Mouse (Mus musculus) forebrain, embryonic 15.5 days (tissue): ENCODE measurements around the gene Med12l. TPM values are rescaled to one million over a fixed set of nuclear protein-coding genes. Genes with fewer than 3 reads are reported as not detected.
A peak's percentile ranks its signal among the peaks of the same experiment; 100 is the strongest.

Source experiments
- ATAC-seq: fragments of 200-750 bp; cut with Nextera tagmentation; replicated peaks from 2 replicates; pipeline ENCODE4 v1.8.0; 2017; ENCODE audit warnings: mild to moderate bottlenecking, moderate TSS enrichment, moderate library complexity
- H3K27ac ChIP-seq: fragments of 300-500 bp; sonication (generic); replicated peaks from 2 replicates; pipeline ENCODE4 v1.5.1; 2015; ENCODE audit warnings: mild to moderate bottlenecking, inconsistent platforms
- H3K27me3 ChIP-seq: fragments of 300-500 bp; sonication (generic); 2 replicates; pipeline ENCODE4 v1.6.1; 2015; ENCODE audit warnings: inconsistent platforms
- H3K36me3 ChIP-seq: fragments of 300-500 bp; sonication (generic); 2 replicates; pipeline ENCODE4 v1.6.1; 2015; ENCODE audit warnings: mild to moderate bottlenecking, inconsistent platforms
- H3K4me1 ChIP-seq: fragments of 300-500 bp; sonication (generic); 2 replicates; pipeline ENCODE4 v1.6.1; 2015; ENCODE audit warnings: inconsistent platforms
- H3K4me2 ChIP-seq: fragments of 300-500 bp; sonication (generic); replicated peaks from 2 replicates; pipeline ENCODE4 v1.6.1; 2015; ENCODE audit warnings: mild to moderate bottlenecking, inconsistent platforms
- H3K4me3 ChIP-seq: fragments of 300-500 bp; sonication (generic); 2 replicates; pipeline ENCODE4 v1.5.1; 2015; ENCODE audit warnings: mild to moderate bottlenecking, inconsistent platforms
- H3K9ac ChIP-seq: fragments of 300-500 bp; sonication (generic); replicated peaks from 2 replicates; pipeline ENCODE4 v1.6.1; 2015; ENCODE audit warnings: mild to moderate bottlenecking, inconsistent platforms
- H3K9me3 ChIP-seq: fragments of 300-500 bp; sonication (generic); 2 replicates; pipeline ENCODE4 v1.6.1; 2016; ENCODE audit warnings: inconsistent platforms
- WGBS: fragments of 180-500 bp; shearing (Covaris S2); methylation state at CpG from one replicate; pipeline ENCODE4 v1.1.7; 2015; ENCODE audit warnings: mixed read lengths; 5-methylcytosine and 5-hydroxymethylcytosine counted together
- polyA plus RNA-seq: library from polyadenylated mRNA; unstranded; fragments of >200 nt; fragmentation: Nextera tagmentation; extraction: Ambion mirVana; gene quantifications from 2 replicates; pipeline ENCODE4 v1.2.1, GENCODE M21; 2015

Med12l gene
- 3.3 and 3.5 TPM in 2 replicates for polyA plus RNA-seq

DNA sequence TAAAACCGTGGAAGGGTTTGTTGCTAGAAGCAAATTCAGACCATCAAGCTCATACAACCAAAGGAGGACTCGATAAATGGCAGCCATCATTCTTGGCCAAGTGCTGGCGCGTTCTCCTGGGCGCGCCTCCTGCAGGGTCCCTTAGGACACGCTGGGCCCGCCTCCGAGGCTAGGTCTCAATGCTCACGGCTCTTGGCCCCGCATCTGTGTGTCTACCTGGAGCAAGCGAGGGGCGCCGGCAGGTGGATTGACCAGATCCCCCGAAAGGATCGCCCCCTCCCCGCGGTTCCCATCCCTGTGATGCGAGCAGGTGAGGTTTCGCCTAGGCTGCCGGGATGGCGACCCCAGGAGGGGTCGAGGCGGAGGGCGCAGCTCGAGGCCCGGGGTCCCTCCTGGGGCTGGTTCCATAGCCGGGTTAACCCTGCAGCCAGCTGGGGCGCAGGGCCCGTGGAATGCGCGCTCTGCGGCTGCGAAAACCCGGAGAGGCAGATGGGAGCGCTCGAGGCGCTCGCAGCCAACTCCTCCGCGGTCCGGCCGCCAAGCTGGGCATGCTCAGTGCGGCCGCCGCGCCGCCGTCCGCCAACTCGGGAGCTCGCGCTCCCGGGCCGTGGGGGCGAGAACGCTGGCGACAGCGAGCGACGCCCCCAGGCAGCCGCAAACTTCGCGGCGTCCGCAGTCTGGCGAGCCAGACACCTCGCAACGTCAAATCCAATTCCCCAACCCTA lies at the start of gene Med12l:
Gene Med12l, plus strand, starts transcription at position 555 of the 725 bp plus-strand sequence.
- Histone ChIP-seq H3K9me3 (no peaks in the 10 kb centered on the region), H3K9ac (peak within 1 kb of the TSS; percentile 80), H3K4me1 (peaks cover 15% of the 10 kb centered on the region), H3K27ac (peak within 1 kb of the TSS; percentile 98), H3K27me3 (no peaks in the 10 kb centered on the region), H3K4me3 (peak within 1 kb of the TSS; percentile 90), H3K36me3 (no peaks in the 10 kb centered on the region), H3K4me2 (peak within 1 kb of the TSS; percentile 91)
- WGBS = under 1% methylated on average over 69 of the region's 69 CpGs
- ATAC-seq = peak; percentile 73

DNA sequence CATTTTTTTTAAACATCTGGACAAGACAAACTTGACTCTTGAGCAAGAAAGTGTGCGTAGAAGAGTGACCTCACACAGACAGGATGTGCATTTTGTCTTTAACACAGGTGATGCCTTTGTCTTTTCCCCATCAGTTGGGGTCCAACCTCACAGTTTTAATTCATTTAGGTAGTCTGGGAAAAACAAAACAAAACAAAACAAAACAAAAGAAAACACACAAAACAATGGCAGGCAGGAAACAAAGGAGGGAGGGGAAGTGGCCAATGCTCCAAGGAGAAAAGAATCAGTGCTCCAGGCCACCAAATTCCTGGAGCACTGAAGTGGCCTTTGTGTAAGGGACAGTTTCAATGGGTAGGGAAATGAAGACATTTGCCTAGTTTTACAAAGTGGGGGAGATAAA lies 44.5 kb upstream of the Med12l start:
- WGBS = 88% methylated on average over 1 of the region's 1 CpGs
- no peak overlapping the region for H3K9ac ChIP-seq
- no peaks in the 10 kb centered on the region for H3K9me3 ChIP-seq
- H3K27ac ChIP-seq = no peak overlapping the region
- no peaks in the 10 kb centered on the region for H3K36me3 ChIP-seq
- ATAC-seq = no peak
- no peak overlapping the region for H3K4me2 ChIP-seq
- H3K4me3 ChIP-seq = no peak overlapping the region
- no peaks in the 10 kb centered on the region for H3K4me1 ChIP-seq
- H3K27me3 ChIP-seq = no peaks in the 10 kb centered on the region

DNA sequence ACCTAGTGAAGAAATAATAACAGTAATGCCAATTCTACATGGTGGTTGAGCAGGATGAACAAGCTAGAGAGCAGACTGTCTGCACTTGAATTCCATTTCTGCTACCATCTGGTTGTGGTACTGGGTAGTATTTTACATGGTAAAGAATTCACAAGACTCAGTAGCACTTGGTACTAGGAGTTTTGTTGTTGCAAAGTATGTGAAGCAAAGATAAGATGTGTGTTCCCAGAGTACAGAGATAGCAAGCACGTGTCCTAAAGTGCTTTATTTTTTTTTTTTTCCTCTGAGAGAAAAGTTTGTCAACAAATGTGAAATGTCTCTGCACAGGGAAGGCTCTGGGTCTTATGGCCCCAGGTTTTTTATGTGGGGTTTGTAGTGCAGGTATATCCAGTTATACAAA lies 28.2 kb upstream of the Med12l start:
- Histone ChIP-seq H3K27me3 (no peaks in the 10 kb centered on the region), H3K36me3 (no peaks in the 10 kb centered on the region), H3K4me3 (no peak overlapping the region), H3K27ac (no peak overlapping the region), H3K9me3 (no peaks in the 10 kb centered on the region), H3K4me2 (no peak overlapping the region), H3K9ac (no peak overlapping the region), H3K4me1 (no peaks in the 10 kb centered on the region)
- 74% methylated on average over 1 of the region's 1 CpGs for WGBS
- no peak for ATAC-seq

DNA sequence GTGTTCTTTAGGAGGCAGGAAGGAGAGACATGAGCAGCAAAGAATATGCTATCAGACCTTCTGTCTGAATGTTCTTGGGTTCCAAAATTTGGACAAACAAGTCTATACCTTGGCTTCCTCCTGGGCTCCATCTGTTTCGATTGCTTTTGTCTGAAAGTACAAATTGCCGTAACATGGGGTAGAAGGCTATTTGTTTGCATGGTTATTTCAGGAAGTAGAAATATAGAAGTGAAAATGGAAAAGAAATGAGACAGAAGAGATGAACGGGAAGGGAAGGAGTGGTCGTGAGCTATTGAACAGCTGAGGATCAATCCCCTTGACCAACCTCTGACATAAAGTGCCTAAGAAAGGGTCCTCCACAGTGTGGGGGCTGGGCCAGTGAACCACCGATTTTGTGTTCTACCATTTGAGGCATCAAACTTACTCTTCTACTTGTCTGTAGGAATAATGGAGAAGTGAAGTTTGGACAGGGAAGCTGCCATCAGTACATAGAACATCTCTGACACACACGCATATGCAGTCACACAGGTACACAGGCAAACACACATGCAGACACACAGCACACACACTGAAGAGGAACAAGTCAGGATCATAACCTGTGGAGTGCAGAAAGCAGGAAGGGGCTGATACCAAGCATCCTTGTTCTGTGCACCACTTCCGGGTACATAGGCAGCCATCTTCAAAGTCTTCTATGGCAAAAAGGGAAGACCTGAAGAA lies 27.6 kb upstream of the Med12l start:
- no peaks in the 10 kb centered on the region for H3K9me3 ChIP-seq
- H3K4me3 ChIP-seq = no peak overlapping the region
- H3K4me1 ChIP-seq = peaks cover 3% of the 10 kb centered on the region; the same call in 1 of the 2 replicates
- no peaks in the 10 kb centered on the region for H3K36me3 ChIP-seq
- no peak overlapping the region for H3K9ac ChIP-seq
- no peak for ATAC-seq
- WGBS = 94% methylated on average over 7 of the region's 7 CpGs
- no peak overlapping the region for H3K27ac ChIP-seq
- H3K27me3 ChIP-seq = no peaks in the 10 kb centered on the region
- H3K4me2 ChIP-seq = no peak overlapping the region

DNA sequence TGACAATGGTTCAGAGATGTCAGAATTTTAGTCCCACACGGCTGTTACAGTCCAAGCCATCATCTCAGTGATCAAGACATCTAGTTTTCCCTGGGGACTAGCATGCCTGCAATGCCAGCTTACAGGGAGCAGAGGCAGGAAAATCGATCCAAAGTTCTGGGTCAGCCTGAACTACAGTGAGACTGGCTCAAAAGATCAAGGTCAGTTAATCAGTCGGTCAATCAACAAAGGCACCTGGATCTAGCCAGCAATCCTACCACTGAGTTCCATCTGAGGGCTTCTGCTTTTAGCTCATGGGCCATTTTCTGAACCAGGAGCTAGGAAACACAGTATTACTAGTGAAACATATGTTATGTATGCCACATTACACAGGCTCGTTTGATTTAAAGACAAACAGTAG lies 25.0 kb upstream of the Med12l start:
- ATAC-seq = no peak
- WGBS = 69% methylated on average over 4 of the region's 4 CpGs
- H3K27ac ChIP-seq = no peak overlapping the region

DNA sequence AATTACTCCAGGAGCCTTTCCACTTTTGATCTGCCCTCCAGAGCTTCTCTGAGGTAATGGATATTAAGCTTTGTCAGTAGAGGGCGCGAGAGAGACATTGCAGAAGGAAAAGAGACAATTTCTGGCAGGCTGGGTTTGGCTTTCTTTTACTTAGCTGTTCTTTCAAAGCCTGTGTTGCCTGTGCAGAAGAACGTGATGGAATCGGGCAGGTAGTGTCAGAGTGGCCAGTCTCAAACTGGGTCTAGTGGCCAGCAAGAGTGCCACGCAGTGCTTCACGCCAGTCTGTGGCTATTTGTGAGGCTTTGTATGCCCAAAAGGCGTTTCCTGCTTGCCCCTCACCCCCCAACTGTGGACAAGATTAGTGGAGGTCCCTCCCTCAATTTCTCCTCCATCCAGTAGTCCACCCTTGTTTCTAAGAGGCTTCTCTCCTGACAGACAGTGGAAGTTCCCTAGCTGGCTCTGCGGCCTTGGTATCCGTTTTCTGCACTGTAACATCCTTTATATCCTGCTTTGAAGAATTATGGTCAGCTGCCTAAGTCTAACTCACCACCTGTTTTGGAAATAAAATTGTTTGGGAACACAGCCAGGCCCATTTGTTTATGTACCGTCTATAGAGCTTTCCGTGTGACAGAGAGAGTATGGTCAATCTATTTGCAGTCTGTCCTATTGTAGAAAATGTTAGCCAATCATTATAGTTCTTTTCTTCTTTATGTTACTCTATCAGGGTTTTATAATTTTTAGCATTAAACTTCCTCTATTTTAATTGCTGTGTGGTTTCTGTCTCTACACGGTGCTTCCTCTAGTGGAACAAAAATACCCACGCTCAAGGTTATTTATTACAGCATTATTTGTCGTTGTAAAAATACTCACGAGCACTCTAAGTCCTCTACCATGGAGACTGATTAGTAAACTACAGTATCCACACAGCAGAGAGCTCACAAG lies 22.5 kb upstream of the Med12l start:
- peak overlapping the region; percentile 42 for H3K4me2 ChIP-seq
- H3K4me1 ChIP-seq = peaks cover 5% of the 10 kb centered on the region; the same call in 1 of the 2 replicates
- H3K9me3 ChIP-seq = no peaks in the 10 kb centered on the region
- peak overlapping the region; percentile 26; the same call in 1 of the 2 replicates for H3K9ac ChIP-seq
- H3K27me3 ChIP-seq = no peaks in the 10 kb centered on the region
- peak; percentile 89 for ATAC-seq
- no peaks in the 10 kb centered on the region for H3K36me3 ChIP-seq
- 50% methylated on average over 15 of the region's 15 CpGs for WGBS
- H3K27ac ChIP-seq = no peak overlapping the region
- peak overlapping the region; percentile 18 for H3K4me3 ChIP-seq

More for the DNA sequence above, 25.0 kb upstream of the Med12l start:
- Histone ChIP-seq H3K36me3 (no peaks in the 10 kb centered on the region), H3K9me3 (no peaks in the 10 kb centered on the region), H3K4me1 (peaks cover 5% of the 10 kb centered on the region; the same call in 1 of the 2 replicates), H3K9ac (no peak overlapping the region), H3K27me3 (no peaks in the 10 kb centered on the region), H3K4me3 (no peak overlapping the region), H3K4me2 (no peak overlapping the region)

DNA sequence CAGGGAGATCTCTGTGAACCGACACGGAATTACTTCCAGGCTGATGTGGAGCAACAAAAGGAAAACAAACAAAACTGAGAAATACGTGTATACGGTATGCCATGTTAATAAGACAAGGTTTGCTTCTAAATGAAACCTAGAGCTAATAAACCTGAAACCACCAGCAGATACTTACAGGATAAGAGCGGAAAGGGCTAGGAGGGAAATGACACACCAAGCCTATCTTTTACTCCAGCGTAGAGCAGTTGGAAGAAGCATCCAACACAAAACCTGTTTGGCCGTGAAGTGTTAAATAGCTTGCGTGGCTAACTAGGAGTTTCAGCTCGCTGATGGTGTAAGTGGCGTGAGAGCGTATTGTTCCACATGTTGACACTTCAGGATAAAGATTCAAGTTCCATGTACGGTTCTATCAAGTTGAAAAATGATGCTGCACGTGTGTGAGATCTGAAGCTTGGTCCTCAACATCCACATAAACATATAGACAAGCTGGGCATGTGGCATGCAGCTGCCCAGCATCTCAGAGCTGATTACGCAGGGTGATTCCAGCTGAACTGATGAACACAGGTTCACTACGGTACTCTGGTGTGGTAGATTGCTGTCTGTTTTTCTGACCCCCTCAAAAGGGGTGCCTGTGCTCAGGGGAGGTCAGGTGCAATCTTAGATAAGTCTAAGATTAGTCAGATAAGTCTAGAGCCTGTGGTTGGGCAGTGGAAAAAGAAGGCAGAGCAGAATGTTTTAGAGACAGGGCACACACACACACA lies 21.6 kb upstream of the Med12l start:
- no peaks in the 10 kb centered on the region for H3K27me3 ChIP-seq
- H3K9ac ChIP-seq = no peak overlapping the region
- H3K4me3 ChIP-seq = no peak overlapping the region
- H3K27ac ChIP-seq = no peak overlapping the region
- H3K9me3 ChIP-seq = no peaks in the 10 kb centered on the region
- peaks cover 5% of the 10 kb centered on the region; the same call in 1 of the 2 replicates for H3K4me1 ChIP-seq
- 86% methylated on average over 15 of the region's 15 CpGs for WGBS
- H3K36me3 ChIP-seq = no peaks in the 10 kb centered on the region
- no peak for ATAC-seq
- H3K4me2 ChIP-seq = no peak overlapping the region

DNA sequence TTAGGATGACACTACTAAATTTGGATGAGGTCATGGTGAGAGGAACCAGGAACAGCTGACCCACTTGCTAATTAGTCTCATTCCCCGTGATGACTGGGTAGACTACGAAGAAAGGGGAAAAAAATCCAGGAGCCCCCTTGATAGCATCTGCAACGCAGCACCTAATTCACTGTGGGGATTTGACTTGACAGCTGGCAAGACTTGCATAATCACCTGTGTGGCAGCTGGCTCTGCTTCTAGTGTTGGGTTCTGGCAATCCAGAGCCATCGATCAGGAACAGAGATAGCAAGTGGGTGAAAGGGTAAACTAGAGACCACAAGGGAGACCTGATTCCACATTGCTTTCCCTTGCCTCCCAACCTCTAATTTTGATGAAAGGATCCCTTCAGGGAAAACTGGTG lies 19.8 kb upstream of the Med12l start:
- Histone ChIP-seq H3K9me3 (no peaks in the 10 kb centered on the region), H3K27me3 (no peaks in the 10 kb centered on the region), H3K4me2 (no peak overlapping the region), H3K9ac (no peak overlapping the region), H3K4me3 (no peak overlapping the region), H3K36me3 (no peaks in the 10 kb centered on the region), H3K27ac (no peak overlapping the region), H3K4me1 (peaks cover 5% of the 10 kb centered on the region; the same call in 1 of the 2 replicates)
- ATAC-seq = no peak
- WGBS = 55% methylated on average over 4 of the region's 4 CpGs

DNA sequence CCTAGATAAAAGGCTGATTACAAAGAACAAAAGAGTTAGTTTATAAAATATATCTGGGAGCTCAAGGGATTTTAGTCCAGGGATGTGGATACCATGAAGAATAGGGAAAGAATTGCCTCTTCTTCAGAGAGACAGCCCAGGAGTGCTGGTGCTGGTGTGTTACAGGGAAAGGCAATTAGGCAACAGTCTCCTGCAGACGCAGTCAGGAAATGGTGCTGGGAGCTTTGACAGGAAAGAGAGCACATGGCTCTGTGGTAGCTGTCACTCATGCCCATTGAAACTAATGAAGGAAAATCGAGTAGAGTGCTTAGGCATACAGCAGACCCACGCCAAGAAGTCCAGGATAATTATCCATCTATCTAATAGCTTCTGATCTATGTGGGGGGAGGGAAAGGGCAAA lies 16.3 kb upstream of the Med12l start:
- Histone ChIP-seq H3K4me3 (no peak overlapping the region), H3K27ac (no peak overlapping the region), H3K4me1 (no peaks in the 10 kb centered on the region), H3K4me2 (no peak overlapping the region), H3K9me3 (no peaks in the 10 kb centered on the region), H3K27me3 (no peaks in the 10 kb centered on the region), H3K9ac (no peak overlapping the region), H3K36me3 (no peaks in the 10 kb centered on the region)
- no peak for ATAC-seq
- 23% methylated on average over 3 of the region's 3 CpGs for WGBS

DNA sequence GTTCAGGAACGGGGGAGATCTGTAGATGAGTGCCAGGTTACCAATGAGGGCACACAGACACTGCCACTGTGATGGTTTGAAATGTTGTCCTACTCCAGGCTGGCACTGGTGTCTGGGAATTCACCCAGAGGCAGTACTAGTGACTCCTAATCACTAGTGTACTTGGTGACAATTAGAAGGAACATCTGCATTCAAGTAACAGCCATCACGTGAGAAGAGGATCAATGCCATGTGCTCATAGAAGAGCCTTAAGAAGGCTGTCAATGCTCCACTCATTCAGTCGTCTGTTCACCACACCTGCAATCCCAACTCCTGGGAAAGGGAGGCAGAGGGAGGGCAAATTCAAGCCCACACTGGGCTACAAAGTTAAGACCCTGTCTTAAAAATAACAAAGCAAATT lies 15.1 kb upstream of the Med12l start:
- no peak for ATAC-seq
- Histone ChIP-seq H3K4me2 (no peak overlapping the region), H3K4me1 (no peaks in the 10 kb centered on the region), H3K27ac (no peak overlapping the region), H3K4me3 (no peak overlapping the region), H3K9me3 (no peaks in the 10 kb centered on the region), H3K27me3 (no peaks in the 10 kb centered on the region), H3K9ac (no peak overlapping the region), H3K36me3 (no peaks in the 10 kb centered on the region)
- 68% methylated on average over 3 of the region's 3 CpGs for WGBS

DNA sequence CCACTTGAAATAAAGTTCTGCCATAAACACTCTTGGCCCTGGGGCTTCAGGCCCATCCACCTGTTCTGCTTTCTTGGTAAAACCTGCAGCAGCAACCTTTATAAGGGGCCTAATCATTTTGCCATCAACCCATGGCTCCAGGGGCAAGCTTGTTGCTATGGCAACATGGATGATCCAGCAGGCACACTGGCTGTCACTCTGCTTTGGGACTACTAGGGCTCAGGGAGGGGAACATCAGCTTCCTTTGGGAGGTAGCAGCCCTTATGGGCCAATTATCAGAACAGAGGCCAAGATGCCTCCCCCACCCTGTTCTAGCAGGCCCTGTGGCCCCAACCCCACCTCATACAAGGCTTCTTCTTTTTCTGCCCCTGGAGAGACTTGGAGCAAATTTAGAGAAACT lies 13.5 kb upstream of the Med12l start:
- no peak for ATAC-seq
- H3K9me3 ChIP-seq = no peaks in the 10 kb centered on the region
- no peak overlapping the region for H3K27ac ChIP-seq
- no peaks in the 10 kb centered on the region for H3K36me3 ChIP-seq
- H3K4me2 ChIP-seq = no peak overlapping the region
- H3K27me3 ChIP-seq = no peaks in the 10 kb centered on the region
- H3K9ac ChIP-seq = no peak overlapping the region
- no peaks in the 10 kb centered on the region for H3K4me1 ChIP-seq
- no peak overlapping the region for H3K4me3 ChIP-seq
